Comparison of ENCODE assay signal across 8 mouse cellular contexts in the genomic region with DNA sequence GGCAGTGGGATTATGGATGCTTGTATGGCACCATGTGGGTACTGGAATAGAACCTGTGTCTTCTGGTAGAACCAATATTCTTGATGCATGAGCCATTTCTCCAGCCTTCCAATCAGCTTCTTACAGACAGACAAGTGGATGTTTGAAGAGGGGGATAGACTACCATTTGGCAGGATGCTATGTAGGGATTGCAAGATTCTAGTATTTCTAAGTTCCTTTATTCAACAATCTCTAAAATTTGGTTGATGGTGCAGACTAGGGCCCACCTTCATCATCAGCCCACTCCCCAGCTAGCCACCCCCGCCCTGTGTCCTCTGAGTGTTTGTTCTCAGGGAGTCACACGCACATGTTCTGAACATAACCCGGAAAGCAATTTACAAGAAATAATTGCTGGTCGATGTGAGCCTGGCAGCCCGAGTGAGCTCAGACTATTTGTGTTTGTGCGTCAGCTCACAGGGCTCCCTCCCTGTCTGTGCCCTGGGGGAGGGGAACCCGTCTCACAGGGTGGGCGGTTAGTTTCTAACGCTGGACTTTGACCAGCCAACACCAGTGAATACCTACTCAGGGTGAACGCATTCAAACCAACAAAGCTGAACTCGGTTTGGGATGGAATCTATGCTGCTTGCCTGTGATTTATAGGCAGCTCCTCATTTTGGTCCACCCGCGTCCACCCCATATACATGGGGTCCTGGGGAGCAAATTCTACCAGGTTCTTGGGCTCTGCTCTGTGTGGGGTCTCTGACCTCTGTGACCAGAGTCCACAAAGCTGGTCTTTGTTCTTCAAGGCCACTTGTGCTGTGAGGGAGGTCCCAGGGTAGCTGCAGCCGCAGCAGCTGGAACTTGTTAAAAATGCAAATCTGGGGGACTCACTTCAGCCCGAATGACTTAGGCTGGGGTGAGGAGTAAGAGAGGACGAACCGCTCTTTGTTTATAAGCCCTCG. TPM values are rescaled to one million over a fixed set of nuclear protein-coding genes. Genes with fewer than 3 reads are reported as not detected.
DNase-seq lines count a peak whose midpoint lies in the region; ATAC-seq lines count a peak whose summit lies in the region.

No protein-coding gene starts in this region.

- peak overlapping the region; percentile 42 for H3K4me2 ChIP-seq in embryonic facial prominence, embryonic 15.5 days (replicated peaks)

- 6% methylated on average over 18 of the region's 18 CpGs for WGBS in embryonic facial prominence, embryonic 15.5 days

- H3K36me3 ChIP-seq in embryonic facial prominence, embryonic 15.5 days: no peaks in the 10 kb centered on the region

- no peaks in the 10 kb centered on the region for H3K27me3 ChIP-seq in embryonic facial prominence, embryonic 15.5 days

- ATAC-seq in embryonic facial prominence, embryonic 15.5 days (ENCODE audit: insufficient number of reproducible peaks, low FRiP score, low TSS enrichment, low read depth): peak; percentile 72

- H3K4me3 ChIP-seq in embryonic facial prominence, embryonic 15.5 days (replicated peaks): no peak overlapping the region

- H3K9ac ChIP-seq in embryonic facial prominence, embryonic 15.5 days: no peak overlapping the region

- DNase-seq in adrenal gland, postnatal 10 days: peak; percentile 54
- DNase-seq in adrenal gland, adult 8-10 months: no peak
- DNase-seq in kidney, adult 18-20 months: peak; percentile 48
- DNase-seq in mesoderm, embryonic 11.5 days (ENCODE audit: low read depth, low spot score): peak; percentile 94
- DNase-seq in frontal cortex, adult 2 months (ENCODE audit: extremely low spot score in 1 of 2, low spot score in 1 of 2): no peak
- DNase-seq in spleen, adult 12 weeks (ENCODE audit: low spot score): no peak
- no peak for DNase-seq in right cerebral cortex, postnatal 25 days

- peak overlapping the region; percentile 85 for H3K27ac ChIP-seq in embryonic facial prominence, embryonic 15.5 days (replicated peaks)

- H3K4me1 ChIP-seq in embryonic facial prominence, embryonic 15.5 days: peaks cover 53% of the 10 kb centered on the region

- H3K9me3 ChIP-seq in embryonic facial prominence, embryonic 15.5 days (replicated peaks): no peaks in the 10 kb centered on the region

RNA-seq across cellular contexts. Expression of a gene that starts 20.6 kb away (rescaled TPM):
- 1 to 10 TPM; 2.7 to 5.9 TPM for total RNA-seq in adrenal gland, postnatal 10 days (2021)
- 1 to 10 TPM; 4.6 to 8.5 (median 5.7) TPM for total RNA-seq in adrenal gland, adult 8-10 months (2022)
- 3.6 and 3.8 TPM in 2 replicates for polyA plus RNA-seq in embryonic facial prominence, embryonic 15.5 days (2015; fragmentation: Nextera tagmentation; extraction: Ambion mirVana)
- 0.21 and 0.24 TPM in 2 replicates for polyA plus RNA-seq in frontal cortex, adult 2 months (2012; rRNA removed)

RNA-seq across cellular contexts. Expression of a gene that starts 34.7 kb away (rescaled TPM):
- 10 to 100 TPM; 56.1 to 61.8 TPM for total RNA-seq in adrenal gland, postnatal 10 days (2021)
- 10 to 100 TPM; 38.0 to 61.1 (median 44.6) TPM for total RNA-seq in adrenal gland, adult 8-10 months (2022)
- polyA plus RNA-seq in embryonic facial prominence, embryonic 15.5 days (2015; fragmentation: Nextera tagmentation; extraction: Ambion mirVana): 39.9 and 42.9 TPM in 2 replicates
- 14.4 and 16.9 TPM in 2 replicates for polyA plus RNA-seq in frontal cortex, adult 2 months (2012; rRNA removed)

RNA-seq across cellular contexts. Expression of a gene that starts 44.2 kb away (rescaled TPM):
- 10 to 100 TPM; 18.2 to 20.5 TPM for total RNA-seq in adrenal gland, postnatal 10 days (2021)
- total RNA-seq in adrenal gland, adult 8-10 months (2022): 1 to 10 TPM; 5.5 to 8.7 (median 7.0) TPM
- polyA plus RNA-seq in embryonic facial prominence, embryonic 15.5 days (2015; fragmentation: Nextera tagmentation; extraction: Ambion mirVana): 114 and 120 TPM in 2 replicates
- 8.7 and 9.5 TPM in 2 replicates for polyA plus RNA-seq in frontal cortex, adult 2 months (2012; rRNA removed)

Comparison
In these comparisons a context has a peak if more than half of its experiments do, and no peak if none do; other contexts are left out.
1. DNase-seq: peak in adrenal gland, postnatal 10 days (single experiment), kidney, adult 18-20 months (single experiment) and mesoderm, embryonic 11.5 days (single experiment); none in adrenal gland, adult 8-10 months (single experiment), frontal cortex, adult 2 months (0 of 2), spleen, adult 12 weeks (single experiment) and right cerebral cortex, postnatal 25 days (single experiment).